Mouse (Mus musculus) mouse embryonic stem cell (cell line): ENCODE measurements around the gene Bri3bp.

Experiments used
- in situ Hi-C, 2 experiments: fragments of 300-500 bp; cut with MboI; formaldehyde crosslinking; loops; 1 replicate in 1 of 2; 3 replicates in 1 of 2; pipeline ENCODE4 v1.14.3; 2019 to 2020; ENCODE audit warnings: low sequenced_read_pairs in 2 of 2, low pct_unique_long_range_greater_than_20kb in 1 of 2, mixed read lengths in 1 of 2; ENCODE audit not compliant: unreplicated experiment in 1 of 2

Gene Bri3bp

GRCm38 (mm10) chr5:125444554-125444953 lies 3.2 kb downstream of the Bri3bp start:
- in situ Hi-C loops = no loop called here

- in situ Hi-C loops = no loop called here
Measured at GRCm38 (mm10) chr5:125446344-125446743, 5.0 kb downstream of the Bri3bp start.

- in situ Hi-C loops = no loop called here
Measured at GRCm38 (mm10) chr5:125448026-125448425, 6.7 kb downstream of the Bri3bp start.

GRCm38 (mm10) chr5:125448631-125449030 lies 7.3 kb downstream of the Bri3bp start:
- in situ Hi-C loops = no loop called here

GRCm38 (mm10) chr5:125449306-125449705 lies 7.9 kb downstream of the Bri3bp start:
- in situ Hi-C loops = no loop called here

GRCm38 (mm10) chr5:125452573-125452972 lies 11.2 kb downstream of the Bri3bp start:
- in situ Hi-C loops = no loop called here

- in situ Hi-C loops = no loop called here
Measured at GRCm38 (mm10) chr5:125456100-125456499, 14.7 kb downstream of the Bri3bp start.

GRCm38 (mm10) chr5:125457538-125457937 lies 16.2 kb downstream of the Bri3bp start:
- in situ Hi-C loops = no loop called here

GRCm38 (mm10) chr5:125460574-125460973 lies 19.2 kb downstream of the Bri3bp start:
- in situ Hi-C loops = no loop called here

- in situ Hi-C loops = no loop called here
Measured at GRCm38 (mm10) chr5:125461868-125462445, 20.6 kb downstream of the Bri3bp start.

GRCm38 (mm10) chr5:125465192-125465591 lies 23.8 kb downstream of the Bri3bp start:
- in situ Hi-C loops = no loop called here

GRCm38 (mm10) chr5:125465701-125466106 lies 24.3 kb downstream of the Bri3bp start:
- in situ Hi-C loops = no loop called here

- in situ Hi-C loops = no loop called here
Measured at GRCm38 (mm10) chr5:125466483-125466882, 25.1 kb downstream of the Bri3bp start.

- in situ Hi-C loops = no loop called here
Measured at GRCm38 (mm10) chr5:125467261-125467660, 25.9 kb downstream of the Bri3bp start.

GRCm38 (mm10) chr5:125470713-125471112 lies 29.3 kb downstream of the Bri3bp start:
- in situ Hi-C loops = no loop called here

GRCm38 (mm10) chr5:125472796-125473475 lies 31.6 kb downstream of the Bri3bp start:
- in situ Hi-C loops = no loop called here

GRCm38 (mm10) chr5:125475030-125475429 lies 33.7 kb downstream of the Bri3bp start:
- in situ Hi-C loops = no loop called here

- in situ Hi-C loops = no loop called here
Measured at GRCm38 (mm10) chr5:125475601-125476285, 34.4 kb downstream of the Bri3bp start, which contains the start of gene Aacs. Aacs (plus strand) TSS chr5:125475814.

GRCm38 (mm10) chr5:125476286-125476625 lies 34.9 kb downstream of the Bri3bp start:
- in situ Hi-C loops = no loop called here

- in situ Hi-C loops = no loop called here
Measured at GRCm38 (mm10) chr5:125476799-125477198, 35.4 kb downstream of the Bri3bp start.
